Mouse (Mus musculus): ENCODE results near the gene Fhit.

GRCm38 (mm10) chr14:10798489-10799180 is 363.2 kb downstream of the Fhit start:
- TF ChIP-seq CTCF (IDR thresholded peaks at IDR 0.05; ENCODE audit: insufficient read depth, low read length) (no peak), POLR2A (IDR thresholded peaks at IDR 0.05; ENCODE audit: borderline replicate concordance, extremely low read depth, low read depth, low read length) (no peak)
